Mouse (Mus musculus) megakaryocyte, embryonic 14.5 days (primary cell): Measurements from ENCODE around the gene Vasn.

Experiments
- FLI1 ChIP-seq: IDR thresholded peaks from 2 replicates; pipeline ENCODE4 v1.6.1; 2012; ENCODE audit warnings: low read length, inconsistent platforms, mixed read lengths
- GATA1 ChIP-seq: IDR thresholded peaks from 3 replicates; pipeline ENCODE4 v1.6.1; 2012; ENCODE audit warnings: mixed read lengths, low read length, inconsistent platforms, borderline replicate concordance

DNA sequence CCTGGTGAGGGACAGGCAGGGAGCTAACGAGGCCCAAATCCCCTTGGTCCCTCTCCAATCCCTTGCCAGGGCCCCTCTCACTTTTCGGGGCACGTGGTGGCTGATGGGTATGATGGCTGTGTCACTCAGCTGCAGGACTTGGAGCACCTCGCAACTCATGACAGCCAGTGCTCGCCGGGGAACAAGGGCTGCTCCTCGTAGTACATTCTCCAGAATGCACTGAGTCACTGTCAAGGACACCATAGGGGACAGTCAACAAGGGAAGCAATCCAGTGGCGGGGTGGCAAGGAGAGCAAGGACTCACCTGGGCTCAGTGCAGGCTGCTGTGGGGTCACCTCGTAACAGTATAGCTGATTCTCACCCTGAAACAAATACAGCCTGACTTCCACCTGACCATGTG is 5.1 kb upstream of the Vasn start:
- TF ChIP-seq GATA1, result no peak
- TF ChIP-seq FLI1, result no peak
